Mouse (Mus musculus): ENCODE results near the gene Socs7.

Gene Socs7

GRCm38 (mm10) chr11:97442891-97443675, 80.7 kb downstream of the Socs7 start:
- no peak for ATAC-seq (ENCODE audit: low TSS enrichment)

DNA sequence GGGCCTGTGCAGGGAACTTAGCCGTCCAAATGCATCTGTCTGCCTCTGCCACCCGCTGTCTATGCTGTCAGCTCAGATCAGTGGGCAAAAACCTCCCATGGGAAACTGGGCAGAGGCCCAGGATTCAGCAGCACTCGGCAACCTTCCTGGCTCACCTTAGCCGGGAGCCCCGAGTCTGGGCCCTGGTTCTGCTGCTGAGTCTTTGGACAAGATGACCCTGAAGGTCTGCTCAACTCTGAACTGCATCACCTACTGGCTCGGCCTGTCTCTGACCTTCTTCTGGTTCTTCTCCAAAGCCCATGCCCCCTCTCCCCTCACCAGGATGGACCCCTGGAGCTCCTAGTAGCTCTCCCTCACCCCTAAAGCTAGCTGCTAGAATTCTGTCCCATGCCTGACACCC, 83.2 kb downstream of the Socs7 start:
- no peak for ATAC-seq (ENCODE audit: low TSS enrichment)

DNA sequence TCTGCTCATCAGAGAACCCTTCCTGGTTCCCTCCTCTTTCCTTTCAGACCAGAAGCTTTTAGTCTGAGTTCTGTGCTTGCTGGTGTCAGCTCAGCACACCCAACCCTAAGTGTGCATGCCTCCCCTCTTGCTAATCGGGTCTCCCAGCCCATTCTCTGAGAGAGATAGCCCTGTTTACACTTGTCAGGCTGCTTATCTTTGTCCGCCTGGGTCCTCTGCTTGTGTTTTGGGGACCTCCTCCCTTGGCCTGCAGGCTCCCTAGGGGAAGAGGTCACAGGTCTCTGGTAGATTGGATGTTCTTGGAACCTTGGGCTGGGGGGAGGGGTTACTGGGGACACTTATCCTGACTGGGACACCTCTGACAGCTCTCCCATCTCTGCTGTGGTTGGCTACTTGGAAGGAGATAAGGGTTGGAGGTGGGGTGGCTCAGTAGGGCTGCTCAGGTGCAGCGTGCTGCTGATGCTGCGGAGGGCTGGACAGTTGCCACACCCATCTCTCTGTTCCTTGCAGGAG, 83.7 kb downstream of the Socs7 start:
- ATAC-seq (ENCODE audit: low TSS enrichment) = no peak

DNA sequence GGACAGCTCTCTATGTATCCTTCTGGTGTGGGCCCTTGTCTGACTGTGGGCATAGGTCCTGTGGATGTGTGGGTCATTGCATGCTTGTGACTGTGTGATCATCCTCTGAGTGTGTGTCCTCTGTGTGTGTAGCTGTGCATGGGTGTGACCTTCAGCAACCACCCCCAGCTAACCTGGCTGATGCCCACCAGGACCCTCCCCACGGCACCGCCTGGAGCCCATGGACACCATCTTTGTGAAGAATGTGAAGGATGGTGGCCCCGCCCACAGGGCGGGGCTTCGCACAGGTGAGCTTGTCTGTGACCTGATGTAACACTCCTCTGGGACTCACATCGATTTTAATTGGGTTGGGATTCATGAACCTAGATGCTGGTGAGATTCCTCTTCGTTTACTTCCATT, 85.6 kb downstream of the Socs7 start:
- ATAC-seq (ENCODE audit: low TSS enrichment) = no peak

Measured in frontal cortex, adult (tissue).